ENCODE assay signal across 13 mouse cellular contexts in the genomic region with DNA sequence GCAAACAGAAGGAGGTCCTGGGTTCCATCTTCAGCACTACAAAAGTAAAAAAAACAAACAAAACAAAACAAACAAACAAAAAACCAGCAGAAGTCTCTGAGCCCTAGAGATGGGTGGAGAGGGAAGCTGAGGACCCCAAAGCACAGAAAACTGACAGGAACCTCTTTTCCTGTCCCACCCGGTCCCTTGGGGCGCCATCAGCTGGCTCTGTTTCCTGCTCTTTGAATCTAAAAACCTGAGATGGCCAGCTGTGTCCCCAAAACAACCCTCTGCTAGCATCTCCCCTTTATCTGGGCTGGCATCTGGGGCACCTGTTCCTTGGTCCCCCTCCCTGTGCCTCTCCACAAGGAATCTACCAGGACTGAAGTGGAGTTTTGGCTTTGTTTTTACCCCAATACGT. TPM values are rescaled to one million over a fixed set of nuclear protein-coding genes. Genes with fewer than 3 reads are reported as not detected.
DNase-seq lines count a peak whose midpoint lies in the region; ATAC-seq and TF ChIP-seq lines count a peak whose summit lies in the region.
"Had no signal": no experiment of that assay in that cellular context is flagged by ENCODE, and none has a peak within 500 bp of the region (broad histone marks: within the 10 kb centered on the region; RNA-seq: fewer than 3 reads in every experiment).

No protein-coding gene starts in this region.

- no peak overlapping the region for H3K4me2 ChIP-seq in kidney, embryonic 16.5 days (replicated peaks; ENCODE audit: low read depth, low read length)
- no peak overlapping the region for H3K4me2 ChIP-seq in liver, embryonic 14.5 days (ENCODE audit: low read depth)
- H3K4me2 ChIP-seq: limb, embryonic 13.5 days had no signal

- H3K9ac ChIP-seq in kidney, embryonic 16.5 days (replicated peaks; ENCODE audit: low read length): no peak overlapping the region
- peak overlapping the region; percentile 15; the same call in 1 of the 2 replicates for H3K9ac ChIP-seq in liver, embryonic 14.5 days (replicated peaks)
- H3K9ac ChIP-seq: limb, embryonic 13.5 days had no signal

- no peaks in the 10 kb centered on the region for H3K36me3 ChIP-seq in kidney, embryonic 16.5 days (ENCODE audit: insufficient read depth, low read length)
- H3K36me3 ChIP-seq in liver, embryonic 14.5 days (replicated peaks; ENCODE audit: control insufficient read depth, insufficient read depth, low read depth): no peaks in the 10 kb centered on the region; the same call in 1 of the 2 replicates
- H3K36me3 ChIP-seq: forebrain, embryonic 10.5 days; limb, embryonic 13.5 days had no signal

- no peak for ATAC-seq in kidney, embryonic 16.5 days (ENCODE audit: low FRiP score, low TSS enrichment)
- ATAC-seq in liver, embryonic 14.5 days (ENCODE audit: insufficient read depth): no peak
- ATAC-seq in cerebellum, adult (ENCODE audit: insufficient number of reproducible peaks, low FRiP score, low TSS enrichment): no peak
- ATAC-seq: intestine, embryonic 16.5 days had no signal

- H3K4me3 ChIP-seq in kidney, embryonic 16.5 days (ENCODE audit: low read length): no peak overlapping the region
- H3K4me3 ChIP-seq in liver, embryonic 14.5 days (ENCODE audit: insufficient read depth in 1 of 2, low read depth in 2 of 2, low read length in 2 of 2): no peak overlapping the region
- H3K4me3 ChIP-seq: forebrain, embryonic 10.5 days; limb, embryonic 13.5 days had no signal

- DNase-seq in kidney, adult 9 months: peak; percentile 46
- peak; percentile 49 to 61 for DNase-seq in heart, adult 9 months (ENCODE audit: low spot score in 2 of 2)
- DNase-seq in liver, embryonic 14.5 days (ENCODE audit: low read depth in 3 of 3, low spot score in 3 of 3): no peak
- peak; percentile 40 to 56 for DNase-seq in thymus, postnatal 10 days (ENCODE audit: low spot score in 2 of 2)
- no peak for DNase-seq in yolk sac, embryonic 10.5 days (ENCODE audit: low spot score)
- DNase-seq: adrenal gland, adult 2 months; cerebellum, adult 11-12 months had no signal

- no peaks in the 10 kb centered on the region for H3K4me1 ChIP-seq in kidney, embryonic 16.5 days (ENCODE audit: insufficient read depth, low read length)
- peaks cover 53 to 54% of the 10 kb centered on the region in 2 experiments for H3K4me1 ChIP-seq in liver, embryonic 14.5 days (replicated peaks; ENCODE audit: control insufficient read depth in 2 of 2, insufficient read depth in 2 of 2, low read length in 1 of 2)
- H3K4me1 ChIP-seq: forebrain, embryonic 10.5 days; limb, embryonic 13.5 days had no signal

- H3K27me3 ChIP-seq in kidney, embryonic 16.5 days (ENCODE audit: insufficient read depth, low read length): no peaks in the 10 kb centered on the region
- H3K27me3 ChIP-seq in liver, embryonic 14.5 days (ENCODE audit: control insufficient read depth, insufficient read depth, low read length): no peaks in the 10 kb centered on the region
- H3K27me3 ChIP-seq: limb, embryonic 13.5 days had no signal

- no peak overlapping the region for H3K27ac ChIP-seq in kidney, embryonic 16.5 days (ENCODE audit: low read length)
- H3K27ac ChIP-seq in liver, embryonic 14.5 days: peak overlapping the region; percentile 1; the same call in 1 of the 2 replicates
- H3K27ac ChIP-seq: forebrain, embryonic 10.5 days; limb, embryonic 13.5 days; stomach, postnatal 0 days had no signal

- no peaks in the 10 kb centered on the region for H3K9me3 ChIP-seq in kidney, embryonic 16.5 days (ENCODE audit: low read length)
- H3K9me3 ChIP-seq in liver, embryonic 14.5 days (ENCODE audit: control insufficient read depth, low read length): no peaks in the 10 kb centered on the region
- H3K9me3 ChIP-seq: forebrain, embryonic 10.5 days had no signal

- TF ChIP-seq CTCF in liver, embryonic 14.5 days (IDR thresholded peaks at IDR 0.05; ENCODE audit: low read depth): no peak

- 72% methylated on average over 3 of the region's 3 CpGs for WGBS in kidney, embryonic 16.5 days
- WGBS in liver, embryonic 14.5 days (ENCODE audit: insufficient replicate concordance): 47% methylated on average over 3 of the region's 3 CpGs

- TF ChIP-seq EP300 in liver, embryonic 14.5 days (IDR thresholded peaks at IDR 0.05; ENCODE audit: low read depth): no peak

RNA-seq across cellular contexts. Expression of gene H3f3a, which starts 11.0 kb away (rescaled TPM):
- polyA plus RNA-seq in kidney, embryonic 16.5 days (2015; fragmentation: Nextera tagmentation; extraction: Ambion mirVana): 2,516 and 2,589 TPM in 2 replicates
- 529 and 1,021 TPM in 2 replicates for polyA plus RNA-seq in liver, embryonic 14.5 days (2012; rRNA removed)
- 2,262 and 2,378 TPM in 2 replicates for polyA plus RNA-seq in liver, embryonic 14.5 days (2014; fragmentation: Nextera tagmentation; extraction: Ambion mirVana)

RNA-seq across cellular contexts. Expression of gene Sde2, which starts 26.2 kb away (rescaled TPM):
- 41.4 and 42.8 TPM in 2 replicates for polyA plus RNA-seq in kidney, embryonic 16.5 days (2015; fragmentation: Nextera tagmentation; extraction: Ambion mirVana)
- 11.5 and 15.5 TPM in 2 replicates for polyA plus RNA-seq in liver, embryonic 14.5 days (2012; rRNA removed)
- polyA plus RNA-seq in liver, embryonic 14.5 days (2014; fragmentation: Nextera tagmentation; extraction: Ambion mirVana): 15.8 and 18.0 TPM in 2 replicates

Comparison
In these comparisons a context has a peak if more than half of its experiments do, and no peak if none do; other contexts are left out.
1. DNase-seq: peak in kidney, adult 9 months (single experiment), heart, adult 9 months (2 of 2) and thymus, postnatal 10 days (2 of 2); none in liver, embryonic 14.5 days (0 of 3) and yolk sac, embryonic 10.5 days (single experiment).